11 mouse cellular contexts compared by ENCODE assay signal in the genomic region with DNA sequence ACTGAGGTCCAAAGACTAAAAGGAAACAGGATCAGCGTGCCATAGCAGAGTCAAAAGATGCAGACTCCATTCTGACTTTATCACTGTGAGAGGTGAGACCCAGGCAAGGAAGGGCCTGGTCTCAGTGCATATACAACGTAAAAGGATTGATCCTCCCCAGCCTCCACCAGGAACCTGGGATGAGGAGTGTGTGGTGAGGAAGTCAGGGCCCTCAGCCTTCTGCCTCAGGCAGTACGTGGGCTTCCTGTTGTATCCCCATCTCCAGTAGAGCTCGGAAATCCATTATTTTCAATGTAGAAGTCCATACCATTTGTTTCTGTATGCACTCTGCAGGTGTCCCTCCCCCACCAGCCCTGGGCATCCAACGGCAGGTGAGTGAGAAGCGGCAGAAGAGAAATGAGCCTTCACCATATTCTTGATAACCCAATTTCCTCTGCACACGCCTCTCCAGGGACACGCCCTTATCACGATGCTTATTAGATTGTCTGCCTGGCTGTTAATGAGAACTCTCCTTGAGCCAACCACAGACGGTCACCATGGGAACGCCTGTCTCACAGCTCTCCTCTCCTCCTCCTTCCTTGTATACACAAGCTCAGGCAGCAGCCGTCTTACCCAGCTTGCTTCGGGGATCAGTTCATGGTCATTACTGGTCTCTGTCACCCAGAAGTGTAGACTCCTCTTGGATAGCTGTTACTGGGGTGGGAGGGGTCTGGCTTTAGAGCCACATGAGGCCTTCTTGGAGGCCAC.
A peak's percentile ranks its signal among the peaks of the same experiment; 100 is the strongest.
DNase-seq lines count a peak whose midpoint lies in the region; ATAC-seq and TF ChIP-seq lines count a peak whose summit lies in the region.
"Had no signal": no experiment of that assay in that cellular context is flagged by ENCODE, and none has a peak within 500 bp of the region (broad histone marks: within the 10 kb centered on the region; RNA-seq: fewer than 3 reads in every experiment).

No protein-coding gene starts in this region.

- peak overlapping the region; percentile 23; the same call in 1 of the 2 replicates for H3K27ac ChIP-seq in cerebellum, adult 2 months (ENCODE audit: insufficient read depth, low read length)
- no peak overlapping the region for H3K27ac ChIP-seq in intestine, embryonic 16.5 days (ENCODE audit: low read length)
- no peak overlapping the region for H3K27ac ChIP-seq in thymus, adult 2 months (ENCODE audit: control insufficient read depth, insufficient read depth, low read length)

- no peak for TF ChIP-seq POLR2A in cerebellum, adult 2 months (IDR thresholded peaks at IDR 0.05; ENCODE audit: borderline replicate concordance, insufficient read depth, low read length)
- TF ChIP-seq POLR2A in thymus, adult 2 months (IDR thresholded peaks at IDR 0.05; ENCODE audit: control insufficient read depth, extremely low read depth, insufficient read depth, low read length, poor library complexity) = no peak

- no peak overlapping the region for H3K4me3 ChIP-seq in cerebellum, adult 2 months (replicated peaks; ENCODE audit: insufficient read depth, low read depth, low read length)
- no peak overlapping the region for H3K4me3 ChIP-seq in intestine, embryonic 16.5 days (ENCODE audit: low read length)
- H3K4me3 ChIP-seq in thymus, adult 2 months (ENCODE audit: control insufficient read depth, insufficient read depth, low read length) = no peak overlapping the region
- H3K4me3 ChIP-seq: heart, embryonic 12.5 days had no signal

- no peaks in the 10 kb centered on the region for H3K36me3 ChIP-seq in intestine, embryonic 16.5 days (ENCODE audit: control insufficient read depth, insufficient read depth, low read length)
- H3K36me3 ChIP-seq in thymus, adult 2 months (ENCODE audit: control insufficient read depth, insufficient read depth, low read length) = no peaks in the 10 kb centered on the region
- H3K36me3 ChIP-seq: heart, embryonic 12.5 days had no signal

- H3K4me1 ChIP-seq in cerebellum, adult 2 months (ENCODE audit: control insufficient read depth, insufficient read depth, low read length) = peaks cover 30% of the 10 kb centered on the region
- 0 out of 2 replicates have a peak, but pooled peaks cover 4% of the 10 kb centered on the region for H3K4me1 ChIP-seq in intestine, embryonic 16.5 days (ENCODE audit: control insufficient read depth, insufficient read depth, low read length)
- no peaks in the 10 kb centered on the region for H3K4me1 ChIP-seq in thymus, adult 2 months (replicated peaks; ENCODE audit: control insufficient read depth, insufficient read depth, low read length)
- H3K4me1 ChIP-seq: heart, embryonic 12.5 days had no signal

- WGBS in cerebellum, adult 2 months = 52% methylated on average over 13 of the region's 13 CpGs
- 40% methylated on average over 13 of the region's 13 CpGs for WGBS in intestine, embryonic 16.5 days
- 75% methylated on average over 13 of the region's 13 CpGs for WGBS in thymus, adult 2 months

- H3K4me2 ChIP-seq in intestine, embryonic 16.5 days (ENCODE audit: low read depth, low read length) = no peak overlapping the region
- H3K4me2 ChIP-seq: heart, embryonic 12.5 days had no signal

- no peaks in the 10 kb centered on the region for H3K27me3 ChIP-seq in cerebellum, adult 2 months (ENCODE audit: control insufficient read depth, insufficient read depth, low read length)
- H3K27me3 ChIP-seq in intestine, embryonic 16.5 days (replicated peaks; ENCODE audit: control insufficient read depth, insufficient read depth, low read length) = no peaks in the 10 kb centered on the region
- H3K27me3 ChIP-seq in thymus, adult 2 months (ENCODE audit: control insufficient read depth, insufficient read depth, low read length) = no peaks in the 10 kb centered on the region

- H3K9ac ChIP-seq in intestine, embryonic 16.5 days (ENCODE audit: low read depth, low read length) = no peak overlapping the region
- H3K9ac ChIP-seq: heart, embryonic 12.5 days had no signal

- H3K9me3 ChIP-seq in intestine, embryonic 16.5 days (ENCODE audit: control insufficient read depth, low read length) = no peaks in the 10 kb centered on the region
- H3K9me3 ChIP-seq: heart, embryonic 12.5 days had no signal

- DNase-seq in cerebellum, adult 2 months = no peak
- DNase-seq in cerebellum, adult 18-20 months = no peak
- DNase-seq in right cerebral cortex, adult 2 months (ENCODE audit: low spot score in 2 of 2) = peak; percentile 57 to 62
- DNase-seq in right cerebral cortex, postnatal 25 days = no peak
- no peak for DNase-seq in urinary bladder, postnatal 25 days (ENCODE audit: low spot score)
- no peak for DNase-seq in thymus, adult 2 months
- no peak for DNase-seq in thymus, postnatal 4 days
- DNase-seq: kidney, postnatal 10 days; liver had no signal

- ATAC-seq in intestine, embryonic 16.5 days = peak; percentile 52; the same call in 1 of the 2 replicates

- TF ChIP-seq CTCF in cerebellum, adult 2 months (IDR thresholded peaks at IDR 0.05; ENCODE audit: borderline replicate concordance, insufficient read depth, low read depth, low read length) = no peak
- TF ChIP-seq CTCF in thymus, adult 2 months (IDR thresholded peaks at IDR 0.05; ENCODE audit: borderline replicate concordance, control insufficient read depth, extremely low read depth, insufficient read depth, low read length, poor library complexity) = no peak

Comparison
In these comparisons a context has a peak if more than half of its experiments do, and no peak if none do; other contexts are left out.
1. DNase-seq: peak in right cerebral cortex, adult 2 months (2 of 2); none in cerebellum, adult 2 months (0 of 2), cerebellum, adult 18-20 months (0 of 2), right cerebral cortex, postnatal 25 days (single experiment), urinary bladder, postnatal 25 days (single experiment), thymus, adult 2 months (single experiment) and thymus, postnatal 4 days (single experiment).